Mouse (Mus musculus) megakaryocyte progenitor cell, adult 5-6 weeks (primary cell): ENCODE data around the gene Pithd1. TPM values are rescaled to one million over a fixed set of nuclear protein-coding genes. Genes with fewer than 3 reads are reported as not detected.
A peak's percentile ranks its signal among the peaks of the same experiment; 100 is the strongest.
"Not testable (repeated sequence)": the region's sequence is repeated elsewhere in the genome, so short reads cannot be mapped to it uniquely, and the experiment has no call there.

ENCODE experiments used
- ATAC-seq: replicated peaks from 2 replicates; pipeline ENCODE4 v1.8.0; 2016; ENCODE audit warnings: mild to moderate bottlenecking, moderate TSS enrichment, inconsistent platforms; ENCODE audit not compliant: poor library complexity
- total RNA-seq, 2 experiments: library from RNA; stranded (forward) in 1 of 2; stranded (reverse) in 1 of 2; fragments of 157-497, 149-512 nt in 1 of 2; fragments of 200-1000 nt in 1 of 2; gene quantifications; 2 replicates each; pipeline versions ENCODE4 v1.2.3 to v1.2.4; 2015 to 2017

Gene Pithd1
- total RNA-seq, 2 experiments from 2014 or later, result 22.7 to 31.5 TPM

DNA sequence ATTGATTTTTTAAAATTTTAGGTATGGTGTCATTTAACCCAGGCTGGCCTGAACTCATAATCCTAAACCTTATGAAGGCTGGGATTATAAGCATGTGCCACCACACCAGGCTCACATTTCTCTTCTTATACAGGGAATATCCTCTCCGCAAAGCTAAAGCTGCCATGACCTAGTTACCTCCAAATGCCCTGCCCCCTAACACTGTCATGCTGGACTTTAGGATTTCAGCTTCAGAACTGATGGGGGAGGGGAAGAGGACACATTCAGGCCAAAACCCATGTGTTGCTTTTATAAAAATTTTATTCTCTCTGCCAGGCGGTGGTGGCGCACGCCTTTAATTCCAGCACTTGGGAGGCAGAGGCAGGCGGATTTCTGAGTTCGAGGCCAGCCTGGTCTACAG is 6.9 kb upstream of the Pithd1 start:
- no peak for ATAC-seq

DNA sequence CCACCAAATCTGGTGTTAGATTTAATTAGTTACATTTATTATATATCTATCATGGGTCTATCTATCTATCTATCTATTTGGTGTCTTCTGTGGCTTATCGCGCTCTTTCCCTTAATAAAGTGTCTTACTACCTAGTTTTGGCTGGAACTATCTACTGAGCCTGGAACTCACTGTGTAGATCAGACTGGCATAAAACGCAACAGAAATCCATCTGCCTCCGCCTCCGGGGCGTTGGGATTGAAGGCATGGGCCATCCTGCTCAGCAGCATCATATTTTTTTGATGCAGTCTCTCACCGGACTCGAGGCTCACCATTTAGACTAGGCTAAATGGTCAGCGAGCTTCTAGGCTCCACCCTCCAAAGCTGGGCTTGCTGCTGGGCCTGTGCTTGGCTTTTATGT is 650 bp upstream of the Pithd1 start:
- no peak for ATAC-seq

GRCm38 (mm10) chr4:135986301-135986942 is 642 bp downstream of the Pithd1 start:
- no peak for ATAC-seq

GRCm38 (mm10) chr4:135985769-135986168 is 1.3 kb downstream of the Pithd1 start:
- no peak for ATAC-seq

GRCm38 (mm10) chr4:135985193-135985592 is 1.9 kb downstream of the Pithd1 start:
- ATAC-seq, result peak; percentile 77

- ATAC-seq, result no peak
These were observed 2.5 kb downstream of the Pithd1 start for GRCm38 (mm10) chr4:135984556-135984955.

DNA sequence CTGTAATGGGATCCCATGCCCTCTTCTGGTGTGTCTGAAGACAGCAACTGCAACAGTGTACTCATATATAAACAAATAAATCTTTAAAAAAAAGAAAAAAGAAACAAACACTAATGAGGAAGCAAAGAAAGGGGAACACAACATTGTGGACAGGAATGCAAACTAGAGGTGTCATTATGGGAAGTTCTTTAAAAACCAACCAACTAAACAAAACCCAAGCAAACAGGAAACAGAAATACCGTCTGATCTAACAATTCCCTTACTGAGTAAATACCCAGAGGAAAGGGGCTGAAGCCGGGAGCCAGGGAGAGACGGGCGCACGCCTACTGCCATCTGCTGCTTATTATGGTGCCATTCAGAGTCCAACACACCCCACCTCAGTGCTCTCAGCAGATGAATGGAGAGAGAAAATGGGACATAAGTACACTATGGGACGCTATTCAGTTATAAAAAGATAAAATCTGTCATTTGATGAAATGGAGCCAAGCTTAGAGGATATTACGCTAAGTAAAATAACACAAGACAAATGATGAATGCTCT is 5.5 kb downstream of the Pithd1 start:
- no peak for ATAC-seq

DNA sequence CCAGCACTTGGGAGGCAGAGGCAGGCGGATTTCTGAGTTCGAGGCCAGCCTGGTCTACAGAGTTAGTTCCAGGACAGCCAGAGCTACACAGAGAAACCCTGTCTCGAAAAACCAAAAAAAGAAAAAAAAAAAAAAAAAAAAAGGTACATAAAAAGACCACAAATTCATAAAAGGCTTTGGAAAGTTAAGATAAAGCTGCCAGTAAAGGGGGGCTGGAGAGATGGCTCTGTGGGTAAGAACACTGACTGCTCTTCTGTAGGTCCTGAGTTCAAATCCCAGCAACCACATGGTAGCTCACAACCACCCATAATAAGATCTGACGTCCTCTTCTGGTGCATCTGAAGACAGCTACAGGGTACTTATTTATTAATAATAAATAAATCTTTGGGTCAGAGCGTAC is 6.8 kb downstream of the Pithd1 start:
- not testable (repeated sequence) for ATAC-seq

GRCm38 (mm10) chr4:135976146-135976545 is 10.9 kb downstream of the Pithd1 start:
- no peak for ATAC-seq

DNA sequence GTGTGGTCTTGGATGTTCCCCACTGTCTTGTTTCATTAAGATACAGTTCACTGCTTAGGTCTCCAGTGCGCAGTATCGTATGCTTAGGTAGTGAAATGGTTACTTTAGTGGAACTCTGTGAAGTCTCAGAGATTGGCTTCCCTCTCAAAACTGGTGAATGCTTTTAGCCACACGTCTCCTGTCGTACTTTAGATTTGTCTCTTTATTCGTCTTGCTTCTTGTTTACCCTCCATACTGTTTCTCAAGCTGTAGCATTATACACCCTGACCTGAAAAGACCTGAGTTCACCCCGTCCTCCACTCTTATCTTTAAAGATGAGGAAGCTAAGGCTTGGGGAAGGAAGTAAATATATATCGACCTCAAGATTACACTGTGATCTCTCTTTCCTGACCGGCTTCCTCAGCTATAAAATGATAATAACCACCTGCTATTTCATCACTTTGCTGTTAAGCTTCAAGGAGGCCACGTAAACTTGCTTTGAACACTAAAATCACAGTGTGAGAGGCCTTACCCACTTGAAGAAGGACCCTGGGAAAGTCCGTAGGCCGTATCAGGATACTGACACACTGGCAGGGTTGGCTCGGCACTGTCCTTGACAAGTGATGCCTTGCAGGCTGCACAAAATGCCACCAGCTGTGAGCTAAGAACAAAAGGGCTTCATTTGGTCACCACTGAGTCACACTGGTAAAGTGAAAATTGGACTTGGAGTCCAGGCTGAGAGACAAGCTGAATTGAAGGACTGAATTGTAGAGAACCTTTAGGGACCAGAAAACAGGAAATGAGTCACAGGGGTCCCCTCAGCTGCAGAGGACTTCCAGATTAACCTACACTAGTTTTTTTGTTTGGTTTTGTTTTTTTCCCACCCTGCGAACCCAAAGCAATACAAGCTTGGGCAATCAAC is 13.9 kb downstream of the Pithd1 start:
- ATAC-seq, result no peak

- ATAC-seq, result peak; percentile 81
These were observed 14.5 kb downstream of the Pithd1 start, which contains the start of gene Lypla2 for GRCm38 (mm10) chr4:135972556-135972906. Gene Lypla2, minus strand, starts transcription at chr4:135972626.

DNA sequence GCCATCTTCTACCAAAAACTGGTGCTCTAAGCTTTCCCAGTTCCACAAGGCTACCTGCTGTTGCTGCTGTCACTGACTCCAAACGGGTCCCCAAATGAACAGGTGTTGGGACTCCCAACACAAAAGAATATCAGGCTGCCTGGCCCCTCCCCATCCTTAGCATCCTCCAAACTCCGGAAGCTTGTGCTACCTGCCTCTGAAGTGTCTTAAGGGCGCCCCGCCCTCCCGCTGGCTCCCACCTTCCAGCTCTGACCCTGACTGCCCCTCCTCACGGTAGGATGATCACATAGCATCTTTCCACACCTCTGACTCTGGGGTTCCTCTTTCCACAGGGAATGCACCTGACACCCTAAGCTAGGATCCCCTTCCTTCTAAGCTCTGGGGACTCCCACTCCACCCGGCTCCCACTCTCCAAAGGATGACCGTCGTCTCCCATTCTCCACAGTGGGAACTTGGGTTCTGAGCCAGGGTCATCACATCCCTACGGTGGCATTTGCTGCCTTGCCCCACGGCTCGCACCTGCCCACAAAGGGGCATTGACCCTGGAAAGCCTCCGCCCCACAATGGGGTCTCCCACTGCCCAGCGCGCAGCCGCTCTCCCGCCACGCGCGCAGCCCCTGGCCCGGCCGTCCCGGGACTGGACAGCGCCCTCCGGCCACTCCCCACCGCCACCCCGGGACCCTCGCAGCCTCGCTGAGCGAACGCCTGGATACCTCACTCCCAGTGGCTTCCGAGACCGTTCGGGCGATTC is 15.1 kb downstream of the Pithd1 start:
- ATAC-seq, result peak; percentile 57

- ATAC-seq, result no peak
These were observed 16.5 kb downstream of the Pithd1 start for GRCm38 (mm10) chr4:135970585-135970984.

GRCm38 (mm10) chr4:135969070-135969750 is 17.9 kb downstream of the Pithd1 start:
- no peak for ATAC-seq

DNA sequence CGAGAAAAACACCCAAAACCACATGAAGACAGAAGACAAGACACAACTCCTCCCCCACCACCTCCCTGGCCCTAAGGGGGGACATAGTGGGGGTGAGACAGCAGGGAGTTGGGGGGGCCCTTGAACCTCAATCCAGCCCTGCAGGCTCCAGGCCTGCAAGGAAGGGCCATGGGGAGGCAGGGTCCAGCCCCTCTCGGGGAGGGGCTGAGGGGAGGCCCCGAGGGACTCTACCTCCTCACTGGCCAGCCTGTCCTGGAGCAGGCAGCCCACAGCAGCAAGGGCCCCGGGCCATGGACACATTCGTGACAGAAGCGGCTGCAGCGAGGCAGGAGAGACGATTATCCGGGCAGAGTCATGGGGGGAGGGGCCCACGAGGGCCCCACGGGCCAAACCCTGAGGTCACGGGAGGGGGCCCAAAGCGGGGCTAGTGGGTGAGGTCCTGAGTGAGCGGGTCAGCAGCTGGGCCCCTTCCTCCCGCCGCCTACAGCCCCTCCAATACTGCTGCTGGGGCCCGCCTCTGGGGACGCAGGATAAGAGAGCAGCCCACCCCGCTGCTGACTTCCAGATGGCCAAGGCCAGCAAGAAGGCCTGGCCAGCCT is 18.7 kb downstream of the Pithd1 start:
- ATAC-seq, result no peak

- ATAC-seq, result no peak
These were observed 19.8 kb downstream of the Pithd1 start for GRCm38 (mm10) chr4:135967086-135967760.

GRCm38 (mm10) chr4:135966283-135966682 is 20.8 kb downstream of the Pithd1 start:
- no peak for ATAC-seq

GRCm38 (mm10) chr4:135965113-135965512 is 22.0 kb downstream of the Pithd1 start:
- no peak for ATAC-seq

DNA sequence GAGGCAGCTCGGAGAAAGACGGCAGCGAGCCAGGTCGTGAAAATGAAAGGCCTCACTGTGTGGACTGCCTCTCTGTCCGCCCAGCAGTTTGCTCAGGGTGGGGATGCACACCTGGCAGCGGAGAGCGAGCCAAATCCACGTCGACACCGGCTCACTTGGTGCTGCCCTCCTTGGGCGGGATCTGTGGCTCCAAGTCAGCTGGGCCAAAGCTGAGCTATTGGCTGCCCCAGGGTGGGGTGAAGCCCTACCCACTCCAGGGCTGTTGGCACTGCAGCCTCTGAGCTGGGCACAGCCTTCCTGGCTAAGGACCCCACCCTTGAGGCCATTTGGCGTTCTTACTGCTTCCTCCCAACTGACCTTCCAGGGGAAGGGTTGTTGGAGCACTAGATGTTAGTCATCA is 22.6 kb downstream of the Pithd1 start:
- ATAC-seq, result peak; percentile 53
